Mouse (Mus musculus): ENCODE data around the gene Lrtm2. TPM values are rescaled to one million over a fixed set of nuclear protein-coding genes. Genes with fewer than 3 reads are reported as not detected.

Gene Lrtm2
- polyA plus RNA-seq, 1 experiment from 2014 or later: 0.16 TPM

DNA sequence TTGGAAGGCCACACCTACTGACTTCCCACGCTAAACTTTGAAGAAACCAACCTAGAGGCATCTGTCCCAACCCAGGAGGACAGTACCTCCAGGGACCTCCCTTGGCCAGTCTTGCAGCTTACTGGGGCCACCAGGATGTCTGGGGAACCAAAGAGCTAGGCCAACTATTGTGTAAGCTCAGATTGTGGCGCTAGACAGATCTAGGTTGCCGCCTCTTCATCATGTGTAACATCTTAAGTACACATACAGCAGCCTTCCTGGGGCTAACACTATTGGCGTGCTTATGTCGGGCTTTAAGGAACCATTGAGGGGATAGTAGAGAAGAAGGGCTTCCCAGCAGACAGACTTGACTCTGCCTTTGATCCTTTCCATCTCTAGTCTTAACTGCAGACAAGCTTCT, 17.2 kb upstream of the Lrtm2 start:
- Histone ChIP-seq H3K27ac (ENCODE audit: low read depth, low read length) (no peak overlapping the region), H3K4me2 (ENCODE audit: low read depth, low read length, severe bottlenecking) (no peak overlapping the region), H3K4me1 (replicated peaks; ENCODE audit: control insufficient read depth, insufficient read depth, low read length) (no peaks in the 10 kb centered on the region), H3K4me3 (ENCODE audit: low read depth, low read length) (no peak overlapping the region), H3K9ac (ENCODE audit: low read length) (no peak overlapping the region), H3K27me3 (ENCODE audit: control insufficient read depth, insufficient read depth, low read length) (no peaks in the 10 kb centered on the region), H3K36me3 (ENCODE audit: control insufficient read depth, insufficient read depth, low read length) (no peaks in the 10 kb centered on the region), H3K9me3 (ENCODE audit: control insufficient read depth, low read length) (no peaks in the 10 kb centered on the region)
- WGBS: 81% methylated on average over 5 of the region's 5 CpGs
- no peak for DNase-seq (ENCODE audit: low spot score)
- ATAC-seq (replicated peaks; ENCODE audit: low FRiP score): no peak

DNA sequence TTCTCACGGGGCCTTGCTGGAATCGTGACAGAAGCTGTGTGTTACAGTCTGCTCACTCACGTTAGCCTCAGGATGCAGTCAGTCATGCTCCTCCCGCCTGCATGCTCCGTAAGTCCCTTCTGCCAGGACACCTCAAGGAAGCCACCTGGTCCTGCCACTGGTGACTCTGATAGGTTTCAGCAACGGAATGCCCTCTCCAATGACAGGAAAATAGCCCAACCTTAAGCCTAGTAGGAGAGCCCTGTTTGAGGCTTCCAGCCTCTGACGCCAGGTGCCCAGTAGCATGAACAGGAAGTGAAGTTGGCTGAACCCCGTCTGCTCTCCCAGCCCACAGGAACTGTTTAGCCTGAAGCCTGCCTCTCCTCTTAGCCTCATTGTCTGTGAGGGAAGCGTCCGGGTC, 15.7 kb upstream of the Lrtm2 start:
- H3K27ac ChIP-seq (ENCODE audit: low read depth, low read length): no peak overlapping the region
- ATAC-seq (replicated peaks; ENCODE audit: low FRiP score): no peak
- DNase-seq (ENCODE audit: low spot score): no peak
- 70% methylated on average over 10 of the region's 10 CpGs for WGBS
- H3K4me1 ChIP-seq (replicated peaks; ENCODE audit: control insufficient read depth, insufficient read depth, low read length): no peaks in the 10 kb centered on the region
- no peaks in the 10 kb centered on the region for H3K36me3 ChIP-seq (ENCODE audit: control insufficient read depth, insufficient read depth, low read length)
- H3K4me2 ChIP-seq (ENCODE audit: low read depth, low read length, severe bottlenecking): no peak overlapping the region
- H3K9me3 ChIP-seq (ENCODE audit: control insufficient read depth, low read length): no peaks in the 10 kb centered on the region
- H3K4me3 ChIP-seq (ENCODE audit: low read depth, low read length): no peak overlapping the region
- no peak overlapping the region for H3K9ac ChIP-seq (ENCODE audit: low read length)
- no peaks in the 10 kb centered on the region for H3K27me3 ChIP-seq (ENCODE audit: control insufficient read depth, insufficient read depth, low read length)

DNA sequence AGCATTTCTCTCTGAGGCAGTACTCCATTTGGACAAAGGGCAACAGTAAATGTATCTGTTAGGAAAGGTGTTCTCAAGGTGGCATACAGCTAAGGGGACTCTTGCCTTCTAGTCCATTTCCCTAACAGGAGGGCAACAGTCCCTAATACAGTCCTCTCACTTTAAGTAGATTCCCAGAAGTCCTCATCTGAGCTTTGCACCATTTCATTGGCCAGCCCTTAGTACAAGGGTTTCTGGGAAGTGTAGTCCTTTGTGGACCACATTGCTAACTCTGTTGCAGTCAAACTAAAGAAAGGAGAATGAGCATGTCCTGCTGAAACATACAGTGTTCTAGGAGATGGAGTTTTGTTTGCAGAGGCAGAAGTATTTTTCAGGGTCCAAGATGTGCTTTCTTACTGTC, 10.8 kb upstream of the Lrtm2 start:
- H3K4me3 ChIP-seq (ENCODE audit: low read depth, low read length): no peak overlapping the region
- no peaks in the 10 kb centered on the region for H3K36me3 ChIP-seq (ENCODE audit: control insufficient read depth, insufficient read depth, low read length)
- no peaks in the 10 kb centered on the region for H3K27me3 ChIP-seq (ENCODE audit: control insufficient read depth, insufficient read depth, low read length)
- ATAC-seq (replicated peaks; ENCODE audit: low FRiP score): peak; percentile 75
- H3K27ac ChIP-seq (ENCODE audit: low read depth, low read length): no peak overlapping the region
- H3K9ac ChIP-seq (ENCODE audit: low read length): no peak overlapping the region
- no peaks in the 10 kb centered on the region for H3K9me3 ChIP-seq (ENCODE audit: control insufficient read depth, low read length)
- peaks cover 3% of the 10 kb centered on the region; the same call in 1 of the 2 replicates for H3K4me1 ChIP-seq (replicated peaks; ENCODE audit: control insufficient read depth, insufficient read depth, low read length)
- no peak overlapping the region for H3K4me2 ChIP-seq (ENCODE audit: low read depth, low read length, severe bottlenecking)
- DNase-seq (ENCODE audit: low spot score): no peak

DNA sequence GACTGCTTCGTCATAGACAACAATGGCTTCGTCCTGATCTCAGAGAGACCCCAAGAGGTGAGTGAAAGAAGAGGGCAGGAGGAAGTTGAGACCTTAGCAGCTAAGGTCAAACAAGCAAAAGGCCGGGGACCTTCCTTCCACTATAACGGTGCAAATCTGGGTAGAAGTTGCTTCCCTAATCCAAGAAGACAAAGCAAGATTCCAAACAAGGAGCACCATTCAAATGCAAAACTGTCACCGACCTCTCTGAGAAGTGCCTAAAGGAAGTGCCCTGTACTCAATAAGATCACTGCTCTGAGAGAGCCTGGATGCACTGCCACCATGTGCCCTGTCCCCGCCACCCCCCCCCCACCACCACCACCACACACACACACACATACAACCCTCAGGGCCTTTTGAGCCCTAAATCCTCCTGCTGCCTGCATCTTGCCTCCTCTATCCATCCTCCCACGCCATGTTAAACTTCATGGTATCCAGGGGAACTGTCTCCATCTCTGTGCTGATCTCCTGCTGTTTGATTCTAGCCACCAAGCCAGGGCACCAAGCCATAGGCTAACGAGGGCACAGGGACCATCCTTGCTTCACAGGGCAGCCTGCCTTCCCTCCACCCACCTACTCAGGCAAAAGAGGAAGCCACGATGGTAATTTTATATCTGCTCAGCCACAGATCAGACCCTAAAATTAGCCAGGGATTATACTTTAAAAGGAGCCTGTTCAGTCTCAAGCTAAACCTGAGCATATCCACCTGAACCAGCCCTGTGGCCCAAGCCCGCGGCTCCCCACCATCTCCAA, 7.8 kb upstream of the Lrtm2 start:
- Histone ChIP-seq H3K27me3 (ENCODE audit: control insufficient read depth, insufficient read depth, low read length) (no peaks in the 10 kb centered on the region), H3K36me3 (ENCODE audit: control insufficient read depth, insufficient read depth, low read length) (no peaks in the 10 kb centered on the region), H3K4me3 (ENCODE audit: low read depth, low read length) (no peak overlapping the region), H3K4me2 (ENCODE audit: low read depth, low read length, severe bottlenecking) (no peak overlapping the region), H3K9me3 (ENCODE audit: control insufficient read depth, low read length) (no peaks in the 10 kb centered on the region), H3K27ac (ENCODE audit: low read depth, low read length) (no peak overlapping the region), H3K9ac (ENCODE audit: low read length) (no peak overlapping the region), H3K4me1 (replicated peaks; ENCODE audit: control insufficient read depth, insufficient read depth, low read length) (peaks cover 3% of the 10 kb centered on the region; the same call in 1 of the 2 replicates)
- ATAC-seq (replicated peaks; ENCODE audit: low FRiP score): no peak
- no peak for DNase-seq (ENCODE audit: low spot score)
- 26% methylated on average over 11 of the region's 11 CpGs for WGBS

DNA sequence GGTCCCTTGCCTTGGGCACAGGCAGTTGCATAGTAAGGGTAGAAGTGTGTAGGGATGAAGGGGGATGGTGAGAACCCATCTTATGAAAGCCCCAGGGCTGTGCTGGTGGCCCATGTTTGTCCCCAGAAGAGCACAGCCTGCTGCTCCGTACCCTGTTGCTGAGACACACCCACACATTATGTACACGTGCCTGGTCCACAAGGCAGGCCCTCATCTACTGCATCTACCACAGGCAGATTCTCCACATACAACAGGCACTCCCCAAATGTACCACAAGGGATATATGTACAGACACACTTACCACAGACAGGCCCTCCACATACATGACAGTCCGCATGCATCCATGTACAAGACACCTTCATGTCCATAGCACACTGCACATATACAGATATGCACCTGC, 6.7 kb upstream of the Lrtm2 start:
- Histone ChIP-seq H3K27me3 (ENCODE audit: control insufficient read depth, insufficient read depth, low read length) (no peaks in the 10 kb centered on the region), H3K4me1 (replicated peaks; ENCODE audit: control insufficient read depth, insufficient read depth, low read length) (peaks cover 3% of the 10 kb centered on the region; the same call in 1 of the 2 replicates), H3K9me3 (ENCODE audit: control insufficient read depth, low read length) (no peaks in the 10 kb centered on the region), H3K9ac (ENCODE audit: low read length) (no peak overlapping the region), H3K36me3 (ENCODE audit: control insufficient read depth, insufficient read depth, low read length) (no peaks in the 10 kb centered on the region), H3K27ac (ENCODE audit: low read depth, low read length) (no peak overlapping the region), H3K4me2 (ENCODE audit: low read depth, low read length, severe bottlenecking) (no peak overlapping the region), H3K4me3 (ENCODE audit: low read depth, low read length) (no peak overlapping the region)
- DNase-seq (ENCODE audit: low spot score) (no peak), ATAC-seq (replicated peaks; ENCODE audit: low FRiP score) (0 out of 2 replicates have a peak, but pooled peaks have one; percentile 24)
- 79% methylated on average over 3 of the region's 3 CpGs for WGBS

DNA sequence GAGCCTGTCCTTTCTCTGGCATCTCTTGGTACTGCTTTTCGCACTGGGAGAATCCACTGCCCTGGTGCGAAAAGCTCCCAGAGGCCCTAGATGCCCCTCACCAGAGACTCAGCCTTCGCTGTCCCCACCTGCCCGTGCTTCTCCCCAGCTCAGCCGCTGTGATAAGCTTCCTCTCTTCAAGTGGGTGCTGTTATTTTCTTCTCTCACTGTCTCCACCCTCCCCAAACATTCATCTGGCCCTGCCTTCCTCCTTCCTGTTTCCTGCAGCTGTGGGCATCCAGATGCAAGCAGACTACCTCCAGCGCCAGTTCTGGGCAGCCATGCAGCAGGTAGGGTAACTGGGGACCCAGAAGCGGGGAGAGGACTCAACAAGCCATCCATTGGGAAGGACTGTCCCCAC, 5.6 kb upstream of the Lrtm2 start:
- no peaks in the 10 kb centered on the region for H3K9me3 ChIP-seq (ENCODE audit: control insufficient read depth, low read length)
- H3K27me3 ChIP-seq (ENCODE audit: control insufficient read depth, insufficient read depth, low read length): peaks cover 5% of the 10 kb centered on the region; the same call in 1 of the 2 replicates
- no peak overlapping the region for H3K9ac ChIP-seq (ENCODE audit: low read length)
- 75% methylated on average over 7 of the region's 7 CpGs for WGBS
- H3K4me3 ChIP-seq (ENCODE audit: low read depth, low read length): no peak overlapping the region
- no peak for DNase-seq (ENCODE audit: low spot score)
- H3K36me3 ChIP-seq (ENCODE audit: control insufficient read depth, insufficient read depth, low read length): no peaks in the 10 kb centered on the region
- peaks cover 3% of the 10 kb centered on the region; the same call in 1 of the 2 replicates for H3K4me1 ChIP-seq (replicated peaks; ENCODE audit: control insufficient read depth, insufficient read depth, low read length)
- no peak overlapping the region for H3K27ac ChIP-seq (ENCODE audit: low read depth, low read length)
- no peak for ATAC-seq (replicated peaks; ENCODE audit: low FRiP score)
- H3K4me2 ChIP-seq (ENCODE audit: low read depth, low read length, severe bottlenecking): no peak overlapping the region

DNA sequence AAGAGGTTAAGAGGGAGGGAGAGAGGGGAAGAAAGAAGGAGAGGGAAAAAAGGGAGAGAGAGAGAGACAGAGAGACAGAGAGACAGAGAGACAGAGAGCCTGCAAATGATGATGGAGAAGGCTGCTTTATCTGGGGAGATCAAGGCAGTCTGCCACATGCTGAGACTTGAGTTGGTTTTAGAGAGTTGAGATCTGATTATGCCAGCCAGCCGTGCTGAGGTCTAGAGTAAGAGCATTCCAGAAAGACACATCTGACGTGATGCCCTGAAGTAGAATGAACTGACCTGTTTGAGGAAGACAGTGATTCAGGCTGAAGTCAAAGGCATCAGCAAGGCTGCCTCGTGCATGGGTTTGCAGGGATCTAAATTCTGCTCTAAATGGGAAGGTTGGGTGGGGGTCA, 3.3 kb upstream of the Lrtm2 start:
- WGBS: 40% methylated on average over 3 of the region's 3 CpGs
- Histone ChIP-seq H3K27ac (ENCODE audit: low read depth, low read length) (no peak overlapping the region), H3K9me3 (ENCODE audit: control insufficient read depth, low read length) (no peaks in the 10 kb centered on the region), H3K9ac (ENCODE audit: low read length) (no peak overlapping the region), H3K4me1 (replicated peaks; ENCODE audit: control insufficient read depth, insufficient read depth, low read length) (peaks cover 14% of the 10 kb centered on the region), H3K27me3 (ENCODE audit: control insufficient read depth, insufficient read depth, low read length) (peaks cover 26% of the 10 kb centered on the region), H3K36me3 (ENCODE audit: control insufficient read depth, insufficient read depth, low read length) (no peaks in the 10 kb centered on the region), H3K4me2 (ENCODE audit: low read depth, low read length, severe bottlenecking) (no peak overlapping the region), H3K4me3 (ENCODE audit: low read depth, low read length) (no peak overlapping the region)
- ATAC-seq (replicated peaks; ENCODE audit: low FRiP score) (no peak), DNase-seq (ENCODE audit: low spot score) (no peak)

DNA sequence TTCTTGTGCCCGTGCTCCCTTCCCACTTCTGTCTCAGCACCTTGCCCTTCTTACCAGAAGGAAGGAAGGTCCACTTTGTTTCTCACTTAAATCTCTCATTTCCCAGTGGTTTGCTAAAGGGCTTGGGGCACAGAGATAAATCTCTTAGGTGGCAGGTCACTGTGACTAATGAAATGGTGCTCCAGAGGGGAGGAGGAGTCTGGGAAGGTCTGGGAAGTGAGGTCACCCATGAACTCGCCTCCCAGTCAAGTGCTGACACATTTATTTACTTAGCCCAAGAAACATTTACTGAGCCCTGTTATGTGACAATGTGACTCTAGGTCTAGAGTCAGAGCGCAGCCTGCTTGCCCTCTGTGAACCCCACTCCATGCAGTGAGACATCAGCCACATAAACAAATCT, 2.6 kb upstream of the Lrtm2 start:
- 33% methylated on average over 3 of the region's 3 CpGs for WGBS
- Histone ChIP-seq H3K4me2 (ENCODE audit: low read depth, low read length, severe bottlenecking) (no peak overlapping the region), H3K27me3 (ENCODE audit: control insufficient read depth, insufficient read depth, low read length) (peaks cover 26% of the 10 kb centered on the region), H3K36me3 (ENCODE audit: control insufficient read depth, insufficient read depth, low read length) (no peaks in the 10 kb centered on the region), H3K9ac (ENCODE audit: low read length) (no peak overlapping the region), H3K4me3 (ENCODE audit: low read depth, low read length) (no peak overlapping the region), H3K9me3 (ENCODE audit: control insufficient read depth, low read length) (no peaks in the 10 kb centered on the region), H3K27ac (ENCODE audit: low read depth, low read length) (no peak overlapping the region), H3K4me1 (replicated peaks; ENCODE audit: control insufficient read depth, insufficient read depth, low read length) (peaks cover 14% of the 10 kb centered on the region)
- ATAC-seq (replicated peaks; ENCODE audit: low FRiP score): no peak
- no peak for DNase-seq (ENCODE audit: low spot score)

DNA sequence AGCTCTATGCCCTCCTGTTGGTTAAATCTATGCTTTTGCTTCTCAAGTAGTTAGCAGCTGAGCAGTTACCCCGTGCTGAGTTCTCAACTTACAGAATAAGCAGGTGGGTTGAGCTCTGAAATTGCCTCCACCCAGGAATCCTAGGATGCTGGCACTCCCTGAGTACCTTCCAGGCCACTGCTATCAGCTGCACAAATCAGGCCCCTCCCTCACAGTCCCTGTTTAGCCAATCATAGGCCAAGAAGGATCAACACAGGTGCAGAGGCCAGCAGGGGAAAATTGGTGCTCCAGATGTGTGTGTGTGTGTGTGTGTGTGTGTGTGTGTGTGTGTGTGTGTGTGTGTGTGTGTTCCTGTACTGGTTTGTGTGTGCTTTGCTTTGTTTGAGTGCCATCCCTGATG, 1.5 kb upstream of the Lrtm2 start:
- WGBS: 3% methylated on average over 1 of the region's 1 CpGs
- no peak overlapping the region for H3K9ac ChIP-seq (ENCODE audit: low read length)
- no peak overlapping the region for H3K4me3 ChIP-seq (ENCODE audit: low read depth, low read length)
- H3K27ac ChIP-seq (ENCODE audit: low read depth, low read length): no peak overlapping the region
- DNase-seq (ENCODE audit: low spot score) (no peak), ATAC-seq (replicated peaks; ENCODE audit: low FRiP score) (no peak)
- no peak overlapping the region for H3K4me2 ChIP-seq (ENCODE audit: low read depth, low read length, severe bottlenecking)
- H3K27me3 ChIP-seq (ENCODE audit: control insufficient read depth, insufficient read depth, low read length): peaks cover 30% of the 10 kb centered on the region
- H3K36me3 ChIP-seq (ENCODE audit: control insufficient read depth, insufficient read depth, low read length): no peaks in the 10 kb centered on the region
- H3K4me1 ChIP-seq (replicated peaks; ENCODE audit: control insufficient read depth, insufficient read depth, low read length): peaks cover 11% of the 10 kb centered on the region
- H3K9me3 ChIP-seq (ENCODE audit: control insufficient read depth, low read length): no peaks in the 10 kb centered on the region

Data from forebrain, embryonic 11.5 days (tissue).